15 mouse cellular contexts compared by ENCODE assay signal in the genomic region with DNA sequence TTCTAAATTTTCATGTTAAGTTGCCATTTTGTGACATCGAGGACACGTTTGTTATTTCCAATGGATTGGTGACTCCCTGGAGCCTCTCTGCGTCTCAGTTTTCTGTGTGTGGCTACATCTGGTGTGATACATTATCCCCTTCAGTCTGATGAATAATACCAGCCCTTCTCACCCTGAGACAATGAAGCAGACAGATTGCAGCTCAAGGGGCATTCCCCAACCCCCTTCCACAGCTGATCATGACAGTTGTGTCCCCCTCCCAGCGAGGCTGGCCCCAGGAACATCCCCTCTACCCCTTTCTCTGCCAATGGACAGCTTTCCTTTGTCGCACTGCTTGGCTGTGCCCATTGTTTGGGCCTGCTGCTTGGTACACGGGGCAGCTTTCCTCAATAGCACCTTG. TPM values are rescaled to one million over a fixed set of nuclear protein-coding genes. Genes with fewer than 3 reads are reported as not detected.
DNase-seq lines count a peak whose midpoint lies in the region; ATAC-seq and TF ChIP-seq lines count a peak whose summit lies in the region.
"Had no signal": no experiment of that assay in that cellular context is flagged by ENCODE, and none has a peak within 500 bp of the region (broad histone marks: within the 10 kb centered on the region; RNA-seq: fewer than 3 reads in every experiment).

No protein-coding gene starts in this region.

- no peak overlapping the region for H3K9ac ChIP-seq in lung, postnatal 0 days (replicated peaks; ENCODE audit: low read depth)
- H3K9ac ChIP-seq in forebrain, embryonic 16.5 days (replicated peaks; ENCODE audit: low read depth, low read length), result no peak overlapping the region
- peak overlapping the region; percentile 33; the same call in 1 of the 2 replicates for H3K9ac ChIP-seq in midbrain, embryonic 11.5 days (ENCODE audit: low read length)
- H3K9ac ChIP-seq: heart, embryonic 13.5 days had no signal

- H3K27me3 ChIP-seq in lung, postnatal 0 days (replicated peaks; ENCODE audit: insufficient read depth, low read length), result no peaks in the 10 kb centered on the region
- H3K27me3 ChIP-seq in forebrain, embryonic 16.5 days (replicated peaks; ENCODE audit: control insufficient read depth, insufficient read depth, low read length), result no peaks in the 10 kb centered on the region
- H3K27me3 ChIP-seq in midbrain, embryonic 11.5 days (ENCODE audit: control insufficient read depth, insufficient read depth, low read length), result no peaks in the 10 kb centered on the region
- H3K27me3 ChIP-seq: heart, embryonic 13.5 days had no signal

- H3K4me2 ChIP-seq in lung, postnatal 0 days (replicated peaks; ENCODE audit: low read depth, low read length), result no peak overlapping the region
- 0 out of 2 replicates have a peak overlapping the region, but pooled peaks have one; percentile 9 for H3K4me2 ChIP-seq in forebrain, embryonic 16.5 days (ENCODE audit: low read length)
- H3K4me2 ChIP-seq in midbrain, embryonic 11.5 days, result peak overlapping the region; percentile 2; the same call in 1 of the 2 replicates

- no peak overlapping the region for H3K27ac ChIP-seq in lung, postnatal 0 days (ENCODE audit: low read length)
- peak overlapping the region; percentile 84 for H3K27ac ChIP-seq in forebrain, embryonic 16.5 days (ENCODE audit: low read length)
- H3K27ac ChIP-seq in midbrain, embryonic 11.5 days (ENCODE audit: low read depth, low read length), result peak overlapping the region; percentile 96
- H3K27ac ChIP-seq: heart, embryonic 13.5 days had no signal

- no peak for TF ChIP-seq CTCF in lung, postnatal 0 days (IDR thresholded peaks at IDR 0.05)

- WGBS in lung, postnatal 0 days, result 65% methylated on average over 6 of the region's 6 CpGs
- 10% methylated on average over 6 of the region's 6 CpGs for WGBS in forebrain, embryonic 16.5 days
- WGBS in midbrain, embryonic 11.5 days, result 15% methylated on average over 6 of the region's 6 CpGs

- H3K4me3 ChIP-seq in lung, postnatal 0 days (ENCODE audit: low read depth, low read length), result no peak overlapping the region
- no peak overlapping the region for H3K4me3 ChIP-seq in forebrain, embryonic 16.5 days (replicated peaks; ENCODE audit: low read length)
- H3K4me3 ChIP-seq in midbrain, embryonic 11.5 days (ENCODE audit: low read depth, low read length), result no peak overlapping the region
- H3K4me3 ChIP-seq: erythroblast, embryonic 14.5 days; heart, embryonic 13.5 days had no signal

- H3K4me1 ChIP-seq in lung, postnatal 0 days (ENCODE audit: insufficient read depth, low read depth, low read length), result no peaks in the 10 kb centered on the region
- peaks cover 55% of the 10 kb centered on the region for H3K4me1 ChIP-seq in forebrain, embryonic 16.5 days (replicated peaks; ENCODE audit: control insufficient read depth, insufficient read depth, low read length)
- peaks cover 54% of the 10 kb centered on the region for H3K4me1 ChIP-seq in midbrain, embryonic 11.5 days (ENCODE audit: control insufficient read depth, insufficient read depth, low read length)

- TF ChIP-seq EP300 in lung, postnatal 0 days (IDR thresholded peaks at IDR 0.05), result no peak

- DNase-seq in lung, postnatal 0 days (ENCODE audit: low spot score), result no peak
- no peak for DNase-seq in lung, postnatal 10 days
- DNase-seq in midbrain, embryonic 11.5 days (ENCODE audit: low spot score, missing footprints), result peak; percentile 91
- DNase-seq in retina, postnatal 1 day, result peak; percentile 87
- DNase-seq in frontal cortex, adult 2 months (ENCODE audit: extremely low spot score in 1 of 2, low spot score in 1 of 2), result no peak
- DNase-seq in cerebellum, adult 11-12 months, result no peak
- DNase-seq in cerebellum, adult 8-10 months, result no peak
- DNase-seq: kidney, adult 8-10 months; layer of hippocampus, postnatal 36 days; spleen, adult 18-20 months; thymus, postnatal 14 days had no signal

- peak; percentile 43; the same call in 1 of the 2 replicates for ATAC-seq in lung, postnatal 0 days
- ATAC-seq in forebrain, embryonic 16.5 days, result peak; percentile 75
- peak; percentile 81 for ATAC-seq in midbrain, embryonic 11.5 days (ENCODE audit: low FRiP score)
- ATAC-seq: CD4-positive, CD25-positive, alpha-beta regulatory T cell, adult 4 months had no signal

- H3K9me3 ChIP-seq in lung, postnatal 0 days (ENCODE audit: low read length), result no peaks in the 10 kb centered on the region
- no peaks in the 10 kb centered on the region for H3K9me3 ChIP-seq in forebrain, embryonic 16.5 days (ENCODE audit: control insufficient read depth, low read length)
- H3K9me3 ChIP-seq in midbrain, embryonic 11.5 days (ENCODE audit: control insufficient read depth, low read length), result no peaks in the 10 kb centered on the region
- H3K9me3 ChIP-seq: heart, embryonic 13.5 days had no signal

- H3K36me3 ChIP-seq in lung, postnatal 0 days (ENCODE audit: insufficient read depth, low read length), result 0 out of 2 replicates have a peak, but pooled peaks cover 4% of the 10 kb centered on the region
- no peaks in the 10 kb centered on the region; the same call in 1 of the 2 replicates for H3K36me3 ChIP-seq in forebrain, embryonic 16.5 days (ENCODE audit: control insufficient read depth, insufficient read depth)
- H3K36me3 ChIP-seq in midbrain, embryonic 11.5 days (ENCODE audit: control insufficient read depth, insufficient read depth, low read length), result peaks cover 7% of the 10 kb centered on the region

RNA-seq across cellular contexts. Expression of a gene that starts 11.5 kb away (rescaled TPM):
- 46.7 and 47.2 TPM in 2 replicates for polyA plus RNA-seq in lung, postnatal 0 days (2015; fragmentation: Nextera tagmentation; extraction: Ambion mirVana)
- 37.2 and 37.6 TPM in 2 replicates for polyA plus RNA-seq in forebrain, embryonic 16.5 days (2015; fragmentation: Nextera tagmentation; extraction: Ambion mirVana)
- 83.7 and 86.7 TPM in 2 replicates for polyA plus RNA-seq in midbrain, embryonic 11.5 days (2014; fragmentation: Nextera tagmentation; extraction: Ambion mirVana)
- polyA plus RNA-seq in frontal cortex, adult 2 months (2012; rRNA removed), result 7.5 and 8.1 TPM in 2 replicates

Comparison
In these comparisons a context has a peak if more than half of its experiments do, and no peak if none do; other contexts are left out.
1. DNase-seq: peak in midbrain, embryonic 11.5 days (single experiment) and retina, postnatal 1 day (single experiment); none in lung, postnatal 0 days (single experiment), lung, postnatal 10 days (single experiment), frontal cortex, adult 2 months (0 of 2), cerebellum, adult 11-12 months (single experiment) and cerebellum, adult 8-10 months (single experiment).
2. Peak in every context shown above with its lines, with median percentiles within 50 percentile points of each other: ATAC-seq.